Mouse (Mus musculus) G1E-ER4 (cell line): ENCODE data around the gene Layn. TPM values are rescaled to one million over a fixed set of nuclear protein-coding genes. Genes with fewer than 3 reads are reported as not detected.

Source experiments
- GATA1 ChIP-seq: IDR thresholded peaks from one replicate; pipeline ENCODE4 v1.8.0; 2012; ENCODE audit warnings: low read length, inconsistent platforms
- polyA plus RNA-seq: library from polyadenylated mRNA; stranded (reverse); fragments of >175 nt; gene quantifications from 2 replicates; pipeline ENCODE4 v1.2.3, GENCODE M21; 2012

Gene Layn
- polyA plus RNA-seq, 1 experiment: 8.2 TPM

- no peak for TF ChIP-seq GATA1
These were observed 67.8 kb downstream of the Layn start, which contains the start of gene Sik2 for GRCm38 (mm10) chr9:51008841-51009655. Gene Sik2 (minus strand): TSS chr9:51009073.

- no peak for TF ChIP-seq GATA1
These were observed 68.6 kb downstream of the Layn start for GRCm38 (mm10) chr9:51008068-51008840.

GRCm38 (mm10) chr9:51007726-51008067 lies 69.2 kb downstream of the Layn start:
- no peak for TF ChIP-seq GATA1

GRCm38 (mm10) chr9:51006846-51007245 lies 70.0 kb downstream of the Layn start:
- no peak for TF ChIP-seq GATA1

Other genes with a start within 250 kb of the Layn start
- gene Ppp2r1b, start 231.8 kb downstream of the Layn start, polyA plus RNA-seq: 15.9 and 23.9 TPM in 2 replicates
- 20.1 and 27.1 TPM in 2 replicates for gene Sik2, start 68.0 kb downstream of the Layn start, polyA plus RNA-seq
- gene Btg4, start 16.2 kb downstream of the Layn start, polyA plus RNA-seq: not detected in 2 replicates
- gene 4833427G06Rik, start 25.0 kb upstream of the Layn start, polyA plus RNA-seq: 0.13 and 0.18 TPM in 2 replicates
- 0.01 and 0.02 TPM in 2 replicates for gene Gm32742, start 88.4 kb upstream of the Layn start, polyA plus RNA-seq
- gene Pou2af1, start 136.6 kb upstream of the Layn start, polyA plus RNA-seq: not detected in 2 replicates
- not detected in 2 replicates for gene Colca2, start 201.5 kb upstream of the Layn start, polyA plus RNA-seq